Mouse (Mus musculus) neutrophil, adult 65 days (primary cell): ENCODE results near the gene Oxsr1. TPM values are rescaled to one million over a fixed set of nuclear protein-coding genes. Genes with fewer than 3 reads are reported as not detected.

ENCODE experiments used
- total RNA-seq: library from RNA; stranded (reverse); gene quantifications from 2 replicates; pipeline ENCODE4 v1.2.4, GENCODE M21; 2023

Gene Oxsr1
- total RNA-seq: 21.8 and 27.9 TPM in 2 replicates

GRCm38 (mm10) chr9:119322289-119323259, at the start of gene Oxsr1:
Gene Oxsr1 (minus strand): TSS chr9:119322427.

GRCm38 (mm10) chr9:119365284-119365683, 43.1 kb upstream of the Oxsr1 start, which contains the start of gene Slc22a14:
Gene Slc22a14 (minus strand): TSS chr9:119365553.

DNA sequence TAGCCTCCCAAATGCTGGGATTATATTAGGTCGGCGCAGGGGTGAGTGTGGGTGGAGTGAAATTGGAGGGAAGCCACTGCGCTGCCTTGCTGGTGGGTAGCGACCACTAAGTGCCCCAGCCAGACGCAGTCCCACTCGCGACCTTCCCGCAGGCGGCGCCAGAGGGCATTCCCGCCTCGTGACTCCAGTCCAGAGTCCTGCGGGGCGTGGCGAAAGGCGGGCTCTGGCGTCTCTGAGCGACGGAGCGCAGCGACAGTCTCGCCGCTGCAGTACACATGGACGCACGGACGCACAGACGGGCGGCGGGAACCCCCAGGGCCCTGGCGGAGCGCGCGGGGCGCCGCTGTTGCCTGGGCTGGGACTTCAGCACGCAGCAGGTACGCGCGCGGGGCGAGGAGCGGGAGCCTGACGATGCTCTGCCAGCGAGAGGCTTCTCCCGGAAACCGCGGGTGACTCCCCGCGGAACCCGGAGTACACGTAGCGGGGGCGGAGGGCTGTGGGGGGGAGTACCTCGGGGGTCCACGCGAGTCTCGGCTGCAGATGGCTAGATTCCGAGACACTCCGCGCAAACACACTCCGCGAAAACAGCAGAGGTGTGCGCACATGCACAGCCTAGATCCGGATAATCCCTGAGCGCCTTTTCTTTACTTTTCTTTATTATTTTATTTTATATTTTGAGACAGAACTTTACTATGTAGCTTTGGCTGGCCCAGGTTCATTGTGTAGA, 35.3 kb upstream of the Oxsr1 start, which contains the start of gene Xylb:
Gene Xylb (plus strand): TSS at position 51 of the 727 bp plus-strand sequence.

GRCm38 (mm10) chr9:119340909-119341816, 18.9 kb upstream of the Oxsr1 start, which contains the start of gene Myd88:
Gene Myd88 (minus strand): TSS chr9:119341411.

DNA sequence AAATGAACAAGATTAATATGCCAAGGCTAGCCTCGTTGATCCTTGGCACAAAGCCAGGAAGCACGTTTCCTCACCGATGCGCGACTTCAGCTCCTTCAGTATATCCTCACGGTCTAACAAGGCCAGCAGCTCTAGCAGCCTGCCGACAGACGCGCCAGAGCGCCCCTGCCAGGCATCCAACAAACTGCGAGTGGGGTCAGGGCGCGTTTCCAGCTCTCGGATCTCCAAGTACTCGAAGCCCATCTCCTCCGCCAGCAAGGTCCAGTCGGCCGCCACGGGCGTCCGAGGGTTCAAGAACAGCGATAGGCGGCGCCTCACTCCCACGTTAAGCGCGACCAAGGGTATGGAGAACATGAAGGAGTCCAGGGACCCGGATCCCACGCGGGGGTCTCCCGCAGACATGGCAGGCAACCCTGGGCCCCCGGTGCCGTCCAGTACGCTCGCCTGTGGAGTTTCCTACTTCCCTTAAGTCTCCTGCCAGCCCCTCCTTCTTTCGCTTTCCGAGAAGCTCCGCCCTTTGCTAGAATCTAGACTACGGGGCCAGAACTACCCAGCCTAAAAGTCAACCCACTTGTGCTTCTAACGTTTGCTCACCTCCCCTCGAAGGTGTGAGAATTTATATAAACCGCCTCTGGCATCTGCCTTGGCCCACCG, 17.5 kb upstream of the Oxsr1 start, which contains the start of gene Acaa1a:
Gene Acaa1a (plus strand): TSS at position 119 of the 654 bp plus-strand sequence.

DNA sequence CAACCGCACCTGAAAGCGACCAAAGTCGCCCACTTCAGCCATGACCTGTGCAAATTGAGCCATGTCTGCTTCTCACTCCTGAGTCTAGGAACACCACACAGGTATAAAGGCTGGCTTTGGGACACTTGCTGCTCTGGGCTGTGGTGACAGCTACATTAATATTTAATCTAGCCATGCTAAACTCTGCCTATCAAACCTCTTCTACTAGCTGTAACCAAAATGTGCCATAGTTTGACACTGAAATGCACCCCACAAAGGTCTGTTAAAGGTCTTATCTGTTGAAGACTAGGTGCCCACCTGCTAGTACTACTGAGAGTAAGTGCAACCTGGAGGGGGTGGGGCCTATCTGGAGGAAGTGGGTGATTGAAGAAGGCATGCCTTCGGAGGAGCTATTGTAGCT, 113.2 kb downstream of the Oxsr1 start, which contains the start of gene Slc22a13:
Gene Slc22a13 (minus strand): TSS at position 101 of the 400 bp plus-strand sequence.

Other genes with a start within 250 kb of the Oxsr1 start
- gene Plcd1, start 228.9 kb downstream of the Oxsr1 start, total RNA-seq: 0.73 and 1.2 TPM in 2 replicates
- 0.43 TPM in 1 of 2 replicates, not detected in the other for gene Dlec1, start 219.9 kb downstream of the Oxsr1 start, total RNA-seq
- gene Acaa1b, start 165.3 kb downstream of the Oxsr1 start, total RNA-seq: 0.68 and 0.85 TPM in 2 replicates
- gene Gm47289, start 163.3 kb downstream of the Oxsr1 start, total RNA-seq: not detected in 2 replicates
- not detected in 2 replicates for gene Slc22a13, start 113.3 kb downstream of the Oxsr1 start, total RNA-seq
- gene Acaa1a, start 17.2 kb upstream of the Oxsr1 start, total RNA-seq: 43.2 and 61.0 TPM in 2 replicates
- gene Myd88, start 19.0 kb upstream of the Oxsr1 start, total RNA-seq: 99.5 and 123 TPM in 2 replicates
- gene Xylb, start 35.0 kb upstream of the Oxsr1 start, total RNA-seq: 0.98 and 1.1 TPM in 2 replicates
- gene Slc22a14, start 43.1 kb upstream of the Oxsr1 start, total RNA-seq: not detected in 2 replicates
- 0.86 and 1.1 TPM in 2 replicates for gene Acvr2b, start 79.7 kb upstream of the Oxsr1 start, total RNA-seq
- gene Exog, start 122.5 kb upstream of the Oxsr1 start, total RNA-seq: 1.3 and 2.9 TPM in 2 replicates